Mouse (Mus musculus) CH12.LX (cell line): ENCODE results near the gene Uqcrh. TPM values are rescaled to one million over a fixed set of nuclear protein-coding genes. Genes with fewer than 3 reads are reported as not detected.

ENCODE experiments used
- DNase-seq: peaks from one replicate; pipeline ENCODE4 v3.0.0-alpha.2; 2013; ENCODE audit errors: extremely low read depth
- H3K27ac ChIP-seq: 2 replicates; pipeline ENCODE4 v1.5.1; 2012; ENCODE audit warnings: low read depth, mild to moderate bottlenecking, control low read depth, moderate library complexity; ENCODE audit not compliant: insufficient read depth
- H3K27me3 ChIP-seq: replicated peaks from 2 replicates; pipeline ENCODE3; 2012; ENCODE audit warnings: inconsistent platforms
- H3K36me3 ChIP-seq, 2 experiments: replicated peaks in 1 of 2; 2 replicates each; pipeline versions ENCODE3 to v1.6.1; 2012; ENCODE audit warnings: inconsistent platforms in 1 of 2, low read length in 1 of 2, mild to moderate bottlenecking in 1 of 2, mixed read lengths in 1 of 2, moderate library complexity in 1 of 2; ENCODE audit not compliant: control insufficient read depth in 1 of 2, insufficient read depth in 1 of 2
- H3K4me1 ChIP-seq, 2 experiments: 2 replicates each; pipeline ENCODE4 v1.6.1; 2012; ENCODE audit warnings: inconsistent platforms in 1 of 2, moderate library complexity in 1 of 2; ENCODE audit not compliant: insufficient read depth in 2 of 2, control insufficient read depth in 1 of 2
- H3K4me2 ChIP-seq: 2 replicates; pipeline ENCODE4 v1.6.1; 2012; ENCODE audit warnings: low read depth, mild to moderate bottlenecking, control low read depth; ENCODE audit not compliant: poor library complexity, insufficient read depth, severe bottlenecking
- H3K4me3 ChIP-seq, 3 experiments: fragments of 150-350 bp in 1 of 3; sonication (generic) in 1 of 3; replicated peaks in 1 of 3; 2 replicates each; pipeline versions ENCODE3 to v1.5.1; 2011 to 2012; ENCODE audit warnings: low read depth in 2 of 3, low read length in 2 of 3, mild to moderate bottlenecking in 2 of 3, moderate library complexity in 2 of 3, control low read depth in 1 of 3, improper control_type of control experiment in 1 of 3, inconsistent platforms in 1 of 3, mixed read lengths in 1 of 3; ENCODE audit not compliant: poor library complexity in 1 of 3
- H3K79me2 ChIP-seq: replicated peaks from 2 replicates; pipeline ENCODE4 v1.6.1; 2012; ENCODE audit warnings: mild to moderate bottlenecking, moderate library complexity; ENCODE audit not compliant: control insufficient read depth, poor library complexity, insufficient read depth, severe bottlenecking; ENCODE audit errors: extremely low read depth
- H3K9ac ChIP-seq: 2 replicates; pipeline ENCODE4 v1.6.1; 2012; ENCODE audit warnings: low read depth, mild to moderate bottlenecking, control low read depth, moderate library complexity; ENCODE audit not compliant: insufficient read depth
- H3K9me3 ChIP-seq: replicated peaks from 2 replicates; pipeline ENCODE3; 2012; ENCODE audit warnings: low read length, inconsistent platforms, mixed read lengths
- BHLHE40 ChIP-seq: IDR thresholded peaks from 2 replicates; pipeline ENCODE4 v1.6.1; 2011; ENCODE audit warnings: mild to moderate bottlenecking, low read depth, low read length, improper control_type of control experiment
- CHD1 ChIP-seq: IDR thresholded peaks from 2 replicates; pipeline ENCODE4 v1.6.1; 2012; ENCODE audit warnings: low read depth, low read length, improper control_type of control experiment, inconsistent platforms
- CHD2 ChIP-seq: IDR thresholded peaks from 2 replicates; pipeline ENCODE4 v1.6.1; 2011; ENCODE audit warnings: low read length, improper control_type of control experiment
- CTCF ChIP-seq, 2 experiments: IDR thresholded peaks in 1 of 2; conservative IDR thresholded peaks in 1 of 2; 2 replicates each; pipeline ENCODE4 v1.5.1; 2011 to 2012; ENCODE audit warnings: low read depth in 2 of 2, low read length in 2 of 2, improper control_type of control experiment in 1 of 2, inconsistent platforms in 1 of 2, mild to moderate bottlenecking in 1 of 2, moderate library complexity in 1 of 2
- E2F4 ChIP-seq: IDR thresholded peaks from 2 replicates; pipeline ENCODE4 v1.6.1; 2011; ENCODE audit warnings: low read depth, low read length, improper control_type of control experiment; ENCODE audit not compliant: insufficient replicate concordance
- EP300 ChIP-seq: IDR thresholded peaks from 2 replicates; pipeline ENCODE4 v1.6.1; 2011; ENCODE audit warnings: low read length, improper control_type of control experiment
- HCFC1 ChIP-seq: IDR thresholded peaks from 2 replicates; pipeline ENCODE4 v1.6.1; 2012; ENCODE audit warnings: low read depth, mild to moderate bottlenecking, inconsistent platforms, low read length, improper control_type of control experiment
- JUN ChIP-seq: IDR thresholded peaks from 2 replicates; pipeline ENCODE4 v1.6.1; 2011; ENCODE audit warnings: low read depth, mild to moderate bottlenecking, low read length, improper control_type of control experiment, moderate library complexity; ENCODE audit not compliant: insufficient read depth
- MAFK ChIP-seq: IDR thresholded peaks from 2 replicates; pipeline ENCODE4 v1.6.1; 2011; ENCODE audit warnings: low read length, improper control_type of control experiment; ENCODE audit not compliant: insufficient replicate concordance
- MAZ ChIP-seq: IDR thresholded peaks from 2 replicates; pipeline ENCODE4 v1.6.1; 2012; ENCODE audit warnings: low read depth, mild to moderate bottlenecking, inconsistent platforms, low read length, improper control_type of control experiment, moderate library complexity
- MEF2A ChIP-seq: IDR thresholded peaks from 2 replicates; pipeline ENCODE4 v1.6.1; 2014; ENCODE audit warnings: low read depth, mild to moderate bottlenecking, inconsistent platforms, low read length, improper control_type of control experiment, borderline replicate concordance
- MXI1 ChIP-seq: IDR thresholded peaks from 2 replicates; pipeline ENCODE4 v1.6.1; 2011; ENCODE audit warnings: mild to moderate bottlenecking, low read depth, low read length, improper control_type of control experiment
- MYC ChIP-seq: IDR thresholded peaks from 2 replicates; pipeline ENCODE4 v1.6.1; 2011; ENCODE audit warnings: low read depth, mild to moderate bottlenecking, improper control_type of control experiment, low read length
- NELFE ChIP-seq: IDR thresholded peaks from 2 replicates; pipeline ENCODE4 v1.6.1; 2011; ENCODE audit warnings: low read depth, low read length, improper control_type of control experiment
- PAX5 ChIP-seq: IDR thresholded peaks from 2 replicates; pipeline ENCODE4 v1.6.1; 2012; ENCODE audit warnings: low read length, inconsistent platforms, mixed read lengths
- POLR2A ChIP-seq: IDR thresholded peaks from 2 replicates; pipeline ENCODE4 v1.6.1; 2011; ENCODE audit warnings: low read depth, mild to moderate bottlenecking, improper control_type of control experiment, low read length
- POLR2AphosphoS2 ChIP-seq: IDR thresholded peaks from 2 replicates; pipeline ENCODE4 v1.6.1; 2011; ENCODE audit warnings: low read depth, low read length, improper control_type of control experiment
- RAD21 ChIP-seq: IDR thresholded peaks from 2 replicates; pipeline ENCODE4 v1.6.1; 2011; ENCODE audit warnings: low read depth, mild to moderate bottlenecking, low read length, improper control_type of control experiment, moderate library complexity
- RCOR1 ChIP-seq: conservative IDR thresholded peaks from 2 replicates; pipeline ENCODE4 v1.6.1; 2012; ENCODE audit warnings: low read depth, mild to moderate bottlenecking, inconsistent platforms, low read length, improper control_type of control experiment
- SIN3A ChIP-seq: IDR thresholded peaks from 2 replicates; pipeline ENCODE4 v1.6.1; 2012; ENCODE audit warnings: low read length, improper control_type of control experiment, inconsistent platforms
- SMC3 ChIP-seq: IDR thresholded peaks from 2 replicates; pipeline ENCODE4 v1.6.1; 2011; ENCODE audit warnings: low read depth, low read length, improper control_type of control experiment
- TBP ChIP-seq: conservative IDR thresholded peaks from 2 replicates; pipeline ENCODE4 v1.6.1; 2011; ENCODE audit warnings: low read depth, low read length, improper control_type of control experiment
- TCF12 ChIP-seq: IDR thresholded peaks from 2 replicates; pipeline ENCODE4 v1.6.1; 2014; ENCODE audit warnings: low read depth, mild to moderate bottlenecking, inconsistent platforms, low read length, improper control_type of control experiment
- UBTF ChIP-seq: IDR thresholded peaks from 2 replicates; pipeline ENCODE4 v1.6.1; 2012; ENCODE audit warnings: low read depth, mild to moderate bottlenecking, inconsistent platforms, low read length, improper control_type of control experiment, moderate library complexity
- USF1 ChIP-seq: IDR thresholded peaks from 2 replicates; pipeline ENCODE4 v1.6.1; 2014; ENCODE audit warnings: low read depth, mild to moderate bottlenecking, inconsistent platforms, low read length, improper control_type of control experiment
- ZC3H11A ChIP-seq: IDR thresholded peaks from 2 replicates; pipeline ENCODE4 v1.6.1; 2012; ENCODE audit warnings: low read depth, mild to moderate bottlenecking, inconsistent platforms, low read length, improper control_type of control experiment
- ZNF384 ChIP-seq: IDR thresholded peaks from 2 replicates; pipeline ENCODE4 v1.6.1; 2012; ENCODE audit warnings: low read depth, low read length, improper control_type of control experiment, inconsistent platforms
- dilution Hi-C: fragments of 300-500 bp; cut with MboI; formaldehyde crosslinking; loops from 2 replicates; pipeline ENCODE4 v1.14.3; 2020; ENCODE audit warnings: low sequenced_read_pairs; ENCODE audit not compliant: extremely low pct_unique_long_range_greater_than_20kb, extremely low pct_ligation_motif_present
- in situ Hi-C: fragments of 300-500 bp; cut with MboI; formaldehyde crosslinking; loops from 3 replicates; pipeline ENCODE4 v1.14.3; 2019; ENCODE audit warnings: low sequenced_read_pairs, low pct_ligation_motif_present, low pct_unique_long_range_greater_than_20kb, mixed read lengths
- polyA plus RNA-seq: library from polyadenylated mRNA; unstranded; fragments of >175 nt; gene quantifications from 2 replicates; pipeline ENCODE4 v1.2.1, GENCODE M21; 2012; ENCODE audit warnings: low read depth; ENCODE audit not compliant: insufficient read length
- total RNA-seq, 2 experiments: library from RNA; depleted of rRNA; stranded (reverse); fragments of 300-350 nt in 1 of 2; fragments of >200 nt in 1 of 2; gene quantifications; 2 replicates each; pipeline ENCODE4 v1.2.3; 2012 to 2014

The Uqcrh gene
- total and polyA plus RNA-seq, 3 experiments: 264 to 717 (median 293) TPM

DNA sequence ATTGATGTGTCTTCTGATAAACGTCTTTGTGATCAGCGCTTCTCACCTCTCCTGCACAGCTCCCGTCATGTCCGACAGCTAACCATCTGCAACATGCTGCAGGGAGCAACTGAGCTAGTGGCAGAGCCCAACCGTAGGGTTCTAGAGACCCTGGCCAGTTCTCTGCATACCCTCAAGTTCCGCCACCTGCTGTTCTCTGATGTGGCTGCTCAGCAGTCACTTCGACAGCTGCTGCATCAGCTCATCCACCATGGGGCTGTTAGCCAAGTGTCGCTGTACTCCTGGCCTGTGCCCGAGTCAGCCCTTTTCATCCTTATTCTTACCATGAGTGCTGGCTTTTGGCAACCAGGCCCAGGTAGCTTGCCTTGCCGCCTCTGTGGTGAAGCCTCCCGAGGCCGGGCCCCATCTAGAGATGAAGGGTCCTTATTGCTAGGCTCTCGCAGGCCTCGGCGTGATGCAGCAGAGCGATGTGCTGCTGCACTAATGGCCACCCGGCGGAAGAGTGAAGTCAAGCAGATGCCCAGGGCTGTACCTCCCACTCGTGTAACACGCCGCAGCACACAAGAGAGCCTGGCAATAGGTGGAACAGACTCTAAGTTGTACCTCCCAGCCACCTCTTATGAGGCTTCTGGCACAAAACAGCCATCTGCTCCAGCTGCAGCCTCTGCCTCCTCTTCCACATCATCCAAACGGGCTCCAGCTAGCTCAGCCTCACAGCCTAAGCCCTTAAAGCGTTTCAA lies 13.8 kb upstream of the Uqcrh start:
- dilution Hi-C loops: no loop called here
- H3K27me3 ChIP-seq: no peaks in the 10 kb centered on the region
- no peak overlapping the region for H3K9ac ChIP-seq
- H3K36me3 ChIP-seq: peaks cover 44 to 94% of the 10 kb centered on the region in 2 experiments
- in situ Hi-C loops: no loop called here
- H3K79me2 ChIP-seq: no peaks in the 10 kb centered on the region
- no peaks in the 10 kb centered on the region for H3K9me3 ChIP-seq
- DNase-seq: no peak
- no peak overlapping the region for H3K4me3 ChIP-seq
- H3K27ac ChIP-seq: no peak overlapping the region
- TF ChIP-seq MXI1 (no peak), SIN3A (no peak), POLR2AphosphoS2 (no peak), PAX5 (no peak), CHD1 (no peak), SMC3 (no peak), ZNF384 (no peak), MYC (no peak), UBTF (no peak), EP300 (no peak), MAFK (no peak), E2F4 (no peak), TBP (no peak), POLR2A (no peak), JUN (no peak), MEF2A (no peak), HCFC1 (no peak), ZC3H11A (no peak), TCF12 (no peak)
- H3K4me1 ChIP-seq: no peaks in the 10 kb centered on the region
- H3K4me2 ChIP-seq: no peak overlapping the region

DNA sequence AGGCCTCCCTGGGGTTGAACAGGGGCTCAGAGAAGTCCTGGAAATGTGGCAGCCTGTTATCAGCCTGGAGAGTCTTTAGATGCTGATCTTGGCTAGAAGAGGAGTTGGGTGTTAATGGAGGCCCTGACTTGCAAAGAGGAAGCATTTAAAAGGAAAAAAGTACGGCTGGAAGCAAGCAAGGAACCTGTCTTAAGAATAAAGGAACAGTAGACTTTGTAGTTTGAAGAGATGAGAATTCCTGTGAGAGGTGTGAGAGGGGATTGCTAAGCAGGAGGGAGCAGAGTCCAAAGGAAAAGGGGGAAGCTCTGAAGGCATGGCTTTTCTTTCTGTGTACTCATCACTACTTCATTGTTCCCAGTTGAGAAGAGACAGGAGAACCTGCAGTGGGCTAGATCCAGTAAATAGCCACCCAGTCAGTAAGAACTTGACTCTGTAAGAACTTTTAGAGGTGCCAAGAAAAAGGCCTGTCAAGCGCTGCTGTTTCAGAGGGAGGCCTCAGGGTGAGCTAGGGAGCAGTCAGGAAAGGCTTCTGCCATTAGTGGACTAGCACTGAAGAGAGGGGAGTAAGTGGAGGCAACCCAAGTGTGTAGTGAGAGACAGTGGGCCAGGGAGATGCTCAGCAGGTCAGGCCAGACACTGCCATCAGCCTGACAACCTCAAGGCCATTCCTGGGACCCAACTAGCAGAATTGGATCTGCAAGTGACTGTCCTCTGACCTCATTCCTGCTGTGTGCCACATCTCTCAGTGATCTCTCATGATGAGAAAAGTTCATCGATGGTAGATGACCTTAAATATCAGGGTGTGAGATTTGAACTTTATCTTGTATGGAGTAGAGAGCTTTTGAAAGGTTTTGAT lies 2.6 kb upstream of the Uqcrh start:
- in situ Hi-C loops: no loop called here
- Histone ChIP-seq H3K9ac (peak overlapping the region; percentile 82), H3K4me3 (peak overlapping the region; percentile 52 to 94 (median 81)), H3K79me2 (peaks cover 46% of the 10 kb centered on the region), H3K4me1 (peaks cover 2 to 9% of the 10 kb centered on the region in 2 experiments; a peak in 3 of 4 replicates), H3K27me3 (no peaks in the 10 kb centered on the region), H3K27ac (peak overlapping the region; percentile 81), H3K4me2 (peak overlapping the region; percentile 42), H3K9me3 (no peaks in the 10 kb centered on the region), H3K36me3 (peaks cover 12 to 35% of the 10 kb centered on the region in 2 experiments)
- TF ChIP-seq SIN3A (no peak), RCOR1 (no peak), ZNF384 (peak; percentile 91), CTCF (conservative IDR thresholded peaks at IDR 0.05 in 1 of 2, IDR thresholded peaks at IDR 0.05 in 1 of 2; ENCODE audit: low read depth in 2 of 2, low read length in 2 of 2) (peak in 1 of 2 experiments; percentile 25; a peak in 2 of 4 replicates), USF1 (no peak), CHD2 (no peak), MAFK (no peak), BHLHE40 (no peak), NELFE (no peak), MXI1 (no peak), EP300 (no peak), PAX5 (no peak), POLR2AphosphoS2 (no peak), POLR2A (0 out of 2 replicates have a peak, but pooled peaks have one; percentile 10), MAZ (no peak), RAD21 (no peak), TBP (0 out of 2 replicates have a peak, but pooled peaks have one; percentile 42)
- dilution Hi-C loops: no loop called here
- DNase-seq: no peak
